Mouse (Mus musculus): ENCODE data around the gene Etaa1. TPM values are rescaled to one million over a fixed set of nuclear protein-coding genes. Genes with fewer than 3 reads are reported as not detected.

Etaa1 gene
- polyA plus RNA-seq (2015; fragmentation: Nextera tagmentation; extraction: Ambion mirVana), result 9.3 and 9.5 TPM in 2 replicates

GRCm38 (mm10) chr11:17953231-17954134 lies at the start of gene Etaa1:
Gene Etaa1 (minus strand): TSS chr11:17953875.
- H3K4me1 ChIP-seq (replicated peaks; ENCODE audit: insufficient read depth, low read length), result no peaks in the 10 kb centered on the region
- DNase-seq (ENCODE audit: low spot score) (peak; percentile 98), ATAC-seq (replicated peaks; ENCODE audit: low FRiP score, low read depth) (peak; percentile 100)
- 0 out of 2 replicates have a peak, but pooled peaks have one; percentile 9 for TF ChIP-seq CTCF (IDR thresholded peaks at IDR 0.05; ENCODE audit: low read depth)
- H3K36me3 ChIP-seq (ENCODE audit: insufficient read depth, low read length), result peaks cover 10% of the 10 kb centered on the region; the same call in 1 of the 2 replicates
- H3K27me3 ChIP-seq (ENCODE audit: insufficient read depth, low read length), result no peaks in the 10 kb centered on the region
- H3K4me3 ChIP-seq (replicated peaks; ENCODE audit: low read depth, low read length), result peak within 1 kb of the TSS; percentile 96
- H3K4me2 ChIP-seq (ENCODE audit: low read length), result peak within 1 kb of the TSS; percentile 72
- H3K9me3 ChIP-seq (replicated peaks; ENCODE audit: low read length), result no peaks in the 10 kb centered on the region
- peak within 1 kb of the TSS; percentile 98 for H3K27ac ChIP-seq
- under 1% methylated on average over 69 of the region's 69 CpGs for WGBS
- peak within 1 kb of the TSS; percentile 98 for H3K9ac ChIP-seq (ENCODE audit: low read depth, low read length)

GRCm38 (mm10) chr11:17994151-17994550 lies 40.5 kb upstream of the Etaa1 start:
- no peaks in the 10 kb centered on the region for H3K27me3 ChIP-seq (ENCODE audit: insufficient read depth, low read length)
- DNase-seq (ENCODE audit: low spot score), result no peak
- WGBS, result 91% methylated on average over 3 of the region's 3 CpGs
- no peak overlapping the region for H3K4me2 ChIP-seq (ENCODE audit: low read length)
- H3K4me3 ChIP-seq (replicated peaks; ENCODE audit: low read depth, low read length), result no peak overlapping the region
- no peak for ATAC-seq (replicated peaks; ENCODE audit: low FRiP score, low read depth)
- H3K27ac ChIP-seq, result no peak overlapping the region
- no peak for TF ChIP-seq CTCF (IDR thresholded peaks at IDR 0.05; ENCODE audit: low read depth)
- H3K9me3 ChIP-seq (replicated peaks; ENCODE audit: low read length), result no peaks in the 10 kb centered on the region
- no peaks in the 10 kb centered on the region for H3K36me3 ChIP-seq (ENCODE audit: insufficient read depth, low read length)
- H3K4me1 ChIP-seq (replicated peaks; ENCODE audit: insufficient read depth, low read length), result no peaks in the 10 kb centered on the region
- H3K9ac ChIP-seq (ENCODE audit: low read depth, low read length), result no peak overlapping the region

GRCm38 (mm10) chr11:17992311-17992710 lies 38.6 kb upstream of the Etaa1 start:
- H3K36me3 ChIP-seq (ENCODE audit: insufficient read depth, low read length), result no peaks in the 10 kb centered on the region
- no peak for TF ChIP-seq CTCF (IDR thresholded peaks at IDR 0.05; ENCODE audit: low read depth)
- no peak overlapping the region for H3K27ac ChIP-seq
- H3K9me3 ChIP-seq (replicated peaks; ENCODE audit: low read length), result no peaks in the 10 kb centered on the region
- H3K4me3 ChIP-seq (replicated peaks; ENCODE audit: low read depth, low read length), result no peak overlapping the region
- no peak overlapping the region for H3K4me2 ChIP-seq (ENCODE audit: low read length)
- no peaks in the 10 kb centered on the region for H3K4me1 ChIP-seq (replicated peaks; ENCODE audit: insufficient read depth, low read length)
- DNase-seq (ENCODE audit: low spot score), result no peak
- ATAC-seq (replicated peaks; ENCODE audit: low FRiP score, low read depth), result no peak
- no peaks in the 10 kb centered on the region for H3K27me3 ChIP-seq (ENCODE audit: insufficient read depth, low read length)
- no peak overlapping the region for H3K9ac ChIP-seq (ENCODE audit: low read depth, low read length)
- WGBS, result 76% methylated on average over 9 of the region's 9 CpGs

GRCm38 (mm10) chr11:17983331-17983730 lies 29.7 kb upstream of the Etaa1 start:
- 89% methylated on average over 2 of the region's 2 CpGs for WGBS
- Histone ChIP-seq H3K4me2 (ENCODE audit: low read length) (no peak overlapping the region), H3K27ac (no peak overlapping the region), H3K9me3 (replicated peaks; ENCODE audit: low read length) (no peaks in the 10 kb centered on the region), H3K4me3 (replicated peaks; ENCODE audit: low read depth, low read length) (no peak overlapping the region), H3K27me3 (ENCODE audit: insufficient read depth, low read length) (no peaks in the 10 kb centered on the region), H3K4me1 (replicated peaks; ENCODE audit: insufficient read depth, low read length) (no peaks in the 10 kb centered on the region), H3K36me3 (ENCODE audit: insufficient read depth, low read length) (no peaks in the 10 kb centered on the region), H3K9ac (ENCODE audit: low read depth, low read length) (no peak overlapping the region)
- DNase-seq (ENCODE audit: low spot score) (no peak), ATAC-seq (replicated peaks; ENCODE audit: low FRiP score, low read depth) (no peak)
- no peak for TF ChIP-seq CTCF (IDR thresholded peaks at IDR 0.05; ENCODE audit: low read depth)

- H3K27ac ChIP-seq, result no peak overlapping the region
- H3K9ac ChIP-seq (ENCODE audit: low read depth, low read length), result no peak overlapping the region
- 53% methylated on average over 4 of the region's 4 CpGs for WGBS
These were observed 27.6 kb upstream of the Etaa1 start for GRCm38 (mm10) chr11:17981246-17981645.

GRCm38 (mm10) chr11:17975581-17975980 lies 21.9 kb upstream of the Etaa1 start:
- DNase-seq (ENCODE audit: low spot score), result no peak
- no peaks in the 10 kb centered on the region for H3K4me1 ChIP-seq (replicated peaks; ENCODE audit: insufficient read depth, low read length)
- H3K4me3 ChIP-seq (replicated peaks; ENCODE audit: low read depth, low read length), result no peak overlapping the region
- no peak for TF ChIP-seq CTCF (IDR thresholded peaks at IDR 0.05; ENCODE audit: low read depth)
- H3K9me3 ChIP-seq (replicated peaks; ENCODE audit: low read length), result no peaks in the 10 kb centered on the region
- no peak for ATAC-seq (replicated peaks; ENCODE audit: low FRiP score, low read depth)
- H3K4me2 ChIP-seq (ENCODE audit: low read length), result no peak overlapping the region
- H3K36me3 ChIP-seq (ENCODE audit: insufficient read depth, low read length), result no peaks in the 10 kb centered on the region
- H3K27ac ChIP-seq, result no peak overlapping the region
- 87% methylated on average over 3 of the region's 3 CpGs for WGBS
- no peaks in the 10 kb centered on the region for H3K27me3 ChIP-seq (ENCODE audit: insufficient read depth, low read length)
- H3K9ac ChIP-seq (ENCODE audit: low read depth, low read length), result no peak overlapping the region

More at GRCm38 (mm10) chr11:17981246-17981645, 27.6 kb upstream of the Etaa1 start:
- DNase-seq (ENCODE audit: low spot score) (no peak), ATAC-seq (replicated peaks; ENCODE audit: low FRiP score, low read depth) (no peak)
- H3K9me3 ChIP-seq (replicated peaks; ENCODE audit: low read length), result no peaks in the 10 kb centered on the region
- no peaks in the 10 kb centered on the region for H3K4me1 ChIP-seq (replicated peaks; ENCODE audit: insufficient read depth, low read length)
- H3K4me3 ChIP-seq (replicated peaks; ENCODE audit: low read depth, low read length), result no peak overlapping the region
- TF ChIP-seq CTCF (IDR thresholded peaks at IDR 0.05; ENCODE audit: low read depth), result no peak
- H3K36me3 ChIP-seq (ENCODE audit: insufficient read depth, low read length), result no peaks in the 10 kb centered on the region
- H3K27me3 ChIP-seq (ENCODE audit: insufficient read depth, low read length), result no peaks in the 10 kb centered on the region
- H3K4me2 ChIP-seq (ENCODE audit: low read length), result no peak overlapping the region
